Mouse (Mus musculus): ENCODE data around the gene Fig4. TPM values are rescaled to one million over a fixed set of nuclear protein-coding genes. Genes with fewer than 3 reads are reported as not detected.

The Fig4 gene
- total and polyA plus RNA-seq, 2 experiments from 2014 or later, result 36.4 to 40.4 TPM

DNA sequence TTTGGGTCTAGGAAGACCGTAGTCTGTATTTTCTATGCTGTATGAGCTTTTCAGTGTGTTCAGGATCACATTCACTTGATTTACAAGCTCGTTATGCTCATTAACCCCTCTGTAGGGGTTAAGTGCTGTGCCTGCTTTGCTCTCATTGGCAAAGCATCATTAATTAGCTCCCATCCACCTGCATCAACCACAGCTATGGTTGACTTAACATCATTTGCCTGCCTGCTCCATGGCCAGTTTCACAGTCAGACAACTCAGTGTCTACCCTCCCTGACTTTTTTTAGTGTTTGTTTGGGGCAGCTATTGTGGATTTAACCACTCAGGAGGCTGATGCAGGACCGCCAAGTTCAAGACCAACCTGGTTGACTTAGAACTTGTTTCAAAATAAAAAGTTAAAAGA lies 119.1 kb downstream of the Fig4 start:
- Histone ChIP-seq H3K36me3 (ENCODE audit: insufficient read depth) (no peaks in the 10 kb centered on the region; the same call in 1 of the 2 replicates), H3K27me3 (ENCODE audit: insufficient read depth, low read length) (no peaks in the 10 kb centered on the region), H3K4me3 (ENCODE audit: low read depth, low read length) (no peak overlapping the region), H3K4me2 (ENCODE audit: low read depth) (no peak overlapping the region), H3K9ac (no peak overlapping the region), H3K9me3 (ENCODE audit: low read length) (no peaks in the 10 kb centered on the region), H3K27ac (ENCODE audit: low read depth, low read length) (no peak overlapping the region), H3K4me1 (ENCODE audit: insufficient read depth) (no peaks in the 10 kb centered on the region)
- DNase-seq (no peak), ATAC-seq (no peak)
- 46% methylated on average over 3 of the region's 3 CpGs for WGBS
- no peak for TF ChIP-seq CTCF (IDR thresholded peaks at IDR 0.05; ENCODE audit: low read depth)

DNA sequence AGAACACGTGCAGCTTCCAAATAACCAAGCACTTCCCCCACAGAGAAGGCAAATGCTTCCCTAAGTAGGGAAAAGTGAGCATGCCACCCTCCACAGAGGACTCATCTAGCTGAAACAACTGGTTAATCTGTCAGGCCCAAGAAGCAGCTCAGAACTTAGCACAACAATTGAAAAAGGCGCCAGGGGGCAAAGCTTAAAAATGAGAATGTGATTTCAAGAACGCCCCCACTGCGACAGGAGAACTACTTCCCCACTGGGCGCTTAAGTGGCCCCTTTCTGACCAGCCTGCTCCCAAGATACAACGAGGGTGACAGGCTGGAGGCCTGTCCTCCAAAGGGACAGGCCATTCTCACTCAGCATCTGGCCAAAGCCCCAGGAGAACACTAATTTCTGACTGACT lies 120.4 kb downstream of the Fig4 start:
- Histone ChIP-seq H3K9me3 (ENCODE audit: low read length) (no peaks in the 10 kb centered on the region), H3K4me1 (ENCODE audit: insufficient read depth) (no peaks in the 10 kb centered on the region), H3K27ac (ENCODE audit: low read depth, low read length) (no peak overlapping the region), H3K4me2 (ENCODE audit: low read depth) (no peak overlapping the region), H3K27me3 (ENCODE audit: insufficient read depth, low read length) (no peaks in the 10 kb centered on the region), H3K9ac (no peak overlapping the region), H3K36me3 (ENCODE audit: insufficient read depth) (no peaks in the 10 kb centered on the region), H3K4me3 (ENCODE audit: low read depth, low read length) (no peak overlapping the region)
- 9% methylated on average over 6 of the region's 6 CpGs for WGBS
- DNase-seq (no peak), ATAC-seq (no peak)
- TF ChIP-seq CTCF (IDR thresholded peaks at IDR 0.05; ENCODE audit: low read depth), result no peak

DNA sequence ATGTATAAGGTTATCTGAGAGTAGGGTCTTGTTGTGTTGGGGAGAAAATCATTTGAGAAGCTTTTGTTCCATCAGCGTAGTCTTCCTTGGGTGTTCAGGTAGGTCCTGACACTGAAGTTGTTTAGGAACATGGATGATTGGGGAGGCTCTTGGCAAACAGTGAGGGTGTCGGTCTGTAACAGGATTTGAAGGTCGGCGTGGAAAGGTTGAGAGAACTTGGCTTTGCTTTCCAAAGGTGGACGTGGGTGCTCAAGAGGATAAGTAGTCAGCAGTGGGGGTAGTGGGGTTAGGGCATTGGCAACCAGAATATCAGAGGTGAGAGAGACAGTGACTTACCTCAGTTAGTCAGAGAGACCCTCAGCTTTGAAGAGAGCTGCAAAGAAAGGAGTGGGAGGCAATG lies 136.9 kb downstream of the Fig4 start:
- WGBS, result 94% methylated on average over 5 of the region's 5 CpGs
- no peaks in the 10 kb centered on the region for H3K27me3 ChIP-seq (ENCODE audit: insufficient read depth, low read length)
- no peaks in the 10 kb centered on the region for H3K9me3 ChIP-seq (ENCODE audit: low read length)
- H3K4me3 ChIP-seq (ENCODE audit: low read depth, low read length), result no peak overlapping the region
- no peak overlapping the region for H3K9ac ChIP-seq
- H3K36me3 ChIP-seq (ENCODE audit: insufficient read depth), result no peaks in the 10 kb centered on the region
- no peak for DNase-seq
- no peak overlapping the region for H3K27ac ChIP-seq (ENCODE audit: low read depth, low read length)
- no peak for ATAC-seq
- H3K4me1 ChIP-seq (ENCODE audit: insufficient read depth), result no peaks in the 10 kb centered on the region
- H3K4me2 ChIP-seq (ENCODE audit: low read depth), result no peak overlapping the region
- TF ChIP-seq CTCF (IDR thresholded peaks at IDR 0.05; ENCODE audit: low read depth), result no peak

DNA sequence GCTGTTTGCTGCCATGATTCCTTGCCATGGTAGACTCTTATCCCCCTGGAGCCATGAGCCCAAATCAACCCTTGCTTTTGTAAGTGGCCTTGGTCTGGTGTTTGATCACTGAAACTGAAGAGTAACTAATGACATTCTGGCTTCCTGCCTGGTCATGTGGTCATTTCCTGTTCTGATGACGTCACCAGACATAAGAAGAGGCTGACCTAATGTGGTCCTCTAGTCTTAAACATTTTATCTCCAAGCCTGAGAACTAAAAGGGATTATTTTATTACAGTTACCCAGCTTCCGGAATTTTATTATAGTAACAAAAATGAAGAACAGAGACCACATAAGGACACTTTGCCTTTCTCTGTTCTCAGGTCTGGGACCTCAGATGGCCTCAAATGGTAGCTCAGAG lies 140.0 kb downstream of the Fig4 start:
- Histone ChIP-seq H3K9ac (no peak overlapping the region), H3K36me3 (ENCODE audit: insufficient read depth) (no peaks in the 10 kb centered on the region), H3K4me3 (ENCODE audit: low read depth, low read length) (no peak overlapping the region), H3K4me1 (ENCODE audit: insufficient read depth) (no peaks in the 10 kb centered on the region), H3K27ac (ENCODE audit: low read depth, low read length) (no peak overlapping the region), H3K4me2 (ENCODE audit: low read depth) (no peak overlapping the region), H3K9me3 (ENCODE audit: low read length) (no peaks in the 10 kb centered on the region), H3K27me3 (ENCODE audit: insufficient read depth, low read length) (no peaks in the 10 kb centered on the region)
- TF ChIP-seq CTCF (IDR thresholded peaks at IDR 0.05; ENCODE audit: low read depth), result no peak
- WGBS, result 75% methylated on average over 2 of the region's 2 CpGs
- no peak for ATAC-seq
- no peak for DNase-seq

DNA sequence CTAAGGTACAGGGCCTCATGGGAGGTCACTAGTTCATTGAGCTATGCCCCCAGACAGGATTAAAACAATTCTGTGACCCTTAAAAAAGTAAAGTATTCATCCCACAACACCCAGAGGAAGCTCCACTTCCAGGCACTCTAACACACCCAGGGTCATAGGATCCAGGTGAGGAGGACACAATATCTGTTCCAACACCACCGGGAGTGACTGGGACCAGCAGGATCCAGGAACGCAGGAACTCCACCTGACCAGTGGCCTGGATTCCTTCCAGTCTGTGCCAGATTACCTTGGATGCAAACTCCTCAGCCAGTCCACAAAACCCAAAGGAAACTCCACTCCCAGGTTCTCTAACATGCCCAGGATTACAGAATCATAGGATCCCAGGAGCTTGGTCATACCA lies 145.8 kb downstream of the Fig4 start:
- ATAC-seq, result no peak
- no peak for DNase-seq
- no peaks in the 10 kb centered on the region for H3K27me3 ChIP-seq (ENCODE audit: insufficient read depth, low read length)
- WGBS, result 93% methylated on average over 2 of the region's 2 CpGs
- no peak for TF ChIP-seq CTCF (IDR thresholded peaks at IDR 0.05; ENCODE audit: low read depth)
- no peaks in the 10 kb centered on the region for H3K4me1 ChIP-seq (ENCODE audit: insufficient read depth)
- H3K9ac ChIP-seq, result no peak overlapping the region
- H3K4me2 ChIP-seq (ENCODE audit: low read depth), result no peak overlapping the region
- no peaks in the 10 kb centered on the region for H3K36me3 ChIP-seq (ENCODE audit: insufficient read depth)
- no peak overlapping the region for H3K27ac ChIP-seq (ENCODE audit: low read depth, low read length)
- H3K4me3 ChIP-seq (ENCODE audit: low read depth, low read length), result no peak overlapping the region
- no peaks in the 10 kb centered on the region for H3K9me3 ChIP-seq (ENCODE audit: low read length)

DNA sequence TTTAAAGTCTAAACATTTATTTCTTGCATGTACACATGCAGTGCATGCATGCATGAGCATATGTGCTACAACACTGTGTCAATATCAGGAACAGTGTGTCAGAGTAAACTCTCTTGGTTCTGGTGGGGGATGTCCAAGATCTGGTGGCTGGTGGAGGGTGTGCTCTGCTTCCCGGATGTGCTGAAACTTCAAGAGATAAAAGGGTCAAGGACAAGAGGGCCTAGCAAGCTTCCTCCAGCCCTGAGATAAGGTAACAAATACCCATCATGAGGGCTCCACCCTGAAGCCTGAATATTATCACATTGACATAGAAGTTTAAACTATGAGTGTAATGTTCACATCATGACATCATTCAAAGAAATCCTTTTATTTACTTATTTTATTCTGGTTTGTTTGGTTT lies 146.4 kb downstream of the Fig4 start:
- Histone ChIP-seq H3K27ac (ENCODE audit: low read depth, low read length) (no peak overlapping the region), H3K4me2 (ENCODE audit: low read depth) (no peak overlapping the region), H3K9ac (no peak overlapping the region), H3K27me3 (ENCODE audit: insufficient read depth, low read length) (no peaks in the 10 kb centered on the region), H3K4me3 (ENCODE audit: low read depth, low read length) (no peak overlapping the region), H3K4me1 (ENCODE audit: insufficient read depth) (no peaks in the 10 kb centered on the region), H3K9me3 (ENCODE audit: low read length) (no peaks in the 10 kb centered on the region), H3K36me3 (ENCODE audit: insufficient read depth) (no peaks in the 10 kb centered on the region)
- ATAC-seq (no peak), DNase-seq (no peak)
- TF ChIP-seq CTCF (IDR thresholded peaks at IDR 0.05; ENCODE audit: low read depth), result no peak
- WGBS, result 89% methylated on average over 1 of the region's 1 CpGs

DNA sequence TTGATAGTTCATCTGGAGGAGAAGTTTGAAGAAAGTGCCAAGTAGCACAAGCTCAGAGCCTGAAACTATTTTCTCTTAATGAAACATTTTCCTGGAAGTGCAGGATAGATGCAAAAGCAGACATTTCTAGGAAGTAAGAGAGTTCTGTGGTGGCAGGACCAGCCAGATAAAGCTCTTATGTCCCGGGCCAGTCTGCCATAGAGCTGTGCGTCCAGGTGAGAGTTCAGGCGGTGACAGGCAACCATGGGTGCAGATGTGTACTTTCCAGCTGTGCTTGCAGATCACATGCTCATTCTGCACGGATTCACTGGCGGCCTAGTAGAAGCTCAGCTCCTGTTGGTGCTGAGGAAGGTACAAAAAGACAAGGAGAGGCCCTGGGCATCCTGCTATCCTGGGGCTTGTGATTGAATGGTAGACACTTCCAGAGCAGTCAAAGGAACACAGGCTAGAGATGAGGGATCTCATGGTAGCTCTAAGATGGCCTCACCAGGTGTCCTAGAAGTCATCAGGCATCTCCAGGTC lies 149.8 kb downstream of the Fig4 start:
- H3K36me3 ChIP-seq (ENCODE audit: insufficient read depth), result no peaks in the 10 kb centered on the region
- no peaks in the 10 kb centered on the region for H3K9me3 ChIP-seq (ENCODE audit: low read length)
- WGBS, result 90% methylated on average over 5 of the region's 5 CpGs
- no peak for TF ChIP-seq CTCF (IDR thresholded peaks at IDR 0.05; ENCODE audit: low read depth)
- H3K27me3 ChIP-seq (ENCODE audit: insufficient read depth, low read length), result no peaks in the 10 kb centered on the region
- ATAC-seq (no peak), DNase-seq (no peak)
- no peaks in the 10 kb centered on the region for H3K4me1 ChIP-seq (ENCODE audit: insufficient read depth)
- H3K27ac ChIP-seq (ENCODE audit: low read depth, low read length), result no peak overlapping the region
- H3K9ac ChIP-seq, result no peak overlapping the region
- H3K4me3 ChIP-seq (ENCODE audit: low read depth, low read length), result no peak overlapping the region
- H3K4me2 ChIP-seq (ENCODE audit: low read depth), result no peak overlapping the region

DNA sequence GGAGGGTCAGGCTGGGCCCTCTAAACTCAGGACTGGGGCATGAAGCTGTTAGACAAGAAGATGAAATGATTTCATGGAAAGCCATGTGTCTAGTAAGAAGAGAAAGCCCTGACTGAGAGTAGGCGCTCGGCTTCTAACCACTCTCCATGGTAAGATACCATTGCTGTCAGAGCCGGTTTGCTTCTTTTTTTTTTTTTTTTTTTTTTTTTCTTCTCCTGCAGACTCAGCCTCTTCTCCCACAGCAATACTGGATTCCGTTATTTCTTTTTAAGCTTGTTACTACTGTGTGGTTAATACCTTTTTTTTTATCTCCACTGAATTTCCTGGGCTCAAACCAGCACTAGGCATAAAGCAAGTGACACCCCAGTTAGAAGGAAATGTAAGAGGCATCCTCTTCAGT lies 151.2 kb downstream of the Fig4 start:
- Histone ChIP-seq H3K4me3 (ENCODE audit: low read depth, low read length) (no peak overlapping the region), H3K4me2 (ENCODE audit: low read depth) (no peak overlapping the region)
- 79% methylated on average over 4 of the region's 4 CpGs for WGBS

More for the DNA sequence above, 151.2 kb downstream of the Fig4 start:
- no peak for TF ChIP-seq CTCF (IDR thresholded peaks at IDR 0.05; ENCODE audit: low read depth)
- Histone ChIP-seq H3K9me3 (ENCODE audit: low read length) (no peaks in the 10 kb centered on the region), H3K4me1 (ENCODE audit: insufficient read depth) (no peaks in the 10 kb centered on the region), H3K36me3 (ENCODE audit: insufficient read depth) (no peaks in the 10 kb centered on the region), H3K9ac (no peak overlapping the region), H3K27me3 (ENCODE audit: insufficient read depth, low read length) (no peaks in the 10 kb centered on the region), H3K27ac (ENCODE audit: low read depth, low read length) (no peak overlapping the region)
- DNase-seq, result no peak
- no peak for ATAC-seq

All from forebrain, postnatal 0 days (tissue).